27 mouse cellular contexts compared by ENCODE assay signal in the genomic region with DNA sequence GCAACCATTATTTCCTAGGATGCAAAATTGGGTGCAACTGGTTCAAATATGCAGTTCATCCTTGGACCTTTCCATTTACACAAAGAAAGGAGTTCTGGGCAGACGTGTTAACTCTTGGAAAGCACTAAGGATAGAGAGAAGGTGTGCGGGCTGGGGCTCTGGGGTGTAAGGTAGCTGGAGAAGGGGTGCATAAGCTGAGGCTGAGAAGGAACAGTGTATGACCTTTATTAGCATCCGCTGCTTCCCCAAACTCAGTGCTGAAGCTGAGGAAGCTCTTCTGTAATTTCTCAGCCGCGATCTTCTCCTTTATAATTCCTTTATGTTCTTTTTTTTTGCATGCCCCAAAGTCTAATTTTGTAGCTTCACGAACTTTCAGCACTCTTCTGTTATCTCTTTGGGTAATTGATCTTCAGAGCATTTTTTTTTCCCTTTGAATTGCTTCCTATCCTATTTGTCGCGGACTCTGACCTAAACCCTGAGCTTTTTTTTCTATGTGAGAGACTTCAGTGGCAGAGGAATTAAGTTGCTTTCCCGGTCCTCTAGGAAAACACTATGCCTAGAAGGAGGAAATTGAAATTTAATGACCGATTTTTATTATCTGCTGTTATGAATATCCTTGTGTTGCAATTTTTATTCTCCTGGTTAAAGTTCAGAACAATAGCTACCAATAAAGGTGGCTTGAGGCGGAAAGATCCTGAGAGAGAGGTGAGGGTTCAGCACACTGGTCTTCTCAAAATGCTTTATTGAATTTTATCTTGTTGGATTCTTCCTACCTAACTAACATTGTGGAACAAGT.
"Had no signal": no experiment of that assay in that cellular context is flagged by ENCODE, and none has a peak within 500 bp of the region (broad histone marks: within the 10 kb centered on the region; RNA-seq: fewer than 3 reads in every experiment).

No protein-coding gene starts in this region.

- H3K4me2 ChIP-seq: embryonic facial prominence, embryonic 12.5 days; embryonic facial prominence, embryonic 13.5 days; embryonic facial prominence, embryonic 15.5 days; forebrain, embryonic 12.5 days; forebrain, embryonic 13.5 days; forebrain, embryonic 15.5 days had no signal

- DNase-seq: cerebellum, adult 18-20 months; cerebellum, adult 2 months; cerebellum, adult 8-10 months; cerebellum, adult 9-10 months; cerebellum, adult 9-11 months; cerebellum, postnatal 10 days; cerebellum, postnatal 25 days; cerebellum, postnatal 36 days; embryo, embryonic 11 days; forebrain, postnatal 0 days; gastrocnemius, adult 2 months; gastrocnemius, postnatal 10 days; gastrocnemius, postnatal 14 days; gastrocnemius, postnatal 25 days; gastrocnemius, postnatal 36 days; heart, adult 18-20 months; heart, adult 2 months had no signal

- H3K4me3 ChIP-seq: embryonic facial prominence, embryonic 10.5 days; embryonic facial prominence, embryonic 12.5 days; embryonic facial prominence, embryonic 13.5 days; embryonic facial prominence, embryonic 15.5 days; erythroblast, embryonic 14.5 days; forebrain, embryonic 12.5 days; forebrain, embryonic 13.5 days; forebrain, embryonic 15.5 days; gastrocnemius, adult 2 months; heart, adult 2 months had no signal

- H3K36me3 ChIP-seq: embryonic facial prominence, embryonic 10.5 days; embryonic facial prominence, embryonic 12.5 days; embryonic facial prominence, embryonic 13.5 days; embryonic facial prominence, embryonic 15.5 days; forebrain, embryonic 12.5 days; forebrain, embryonic 15.5 days had no signal

- ATAC-seq: forebrain, embryonic 13.5 days; forebrain, embryonic 14.5 days; forebrain, embryonic 15.5 days; forebrain, embryonic 16.5 days; forebrain, postnatal 0 days had no signal

- H3K9me3 ChIP-seq: embryonic facial prominence, embryonic 12.5 days; embryonic facial prominence, embryonic 15.5 days; forebrain, embryonic 12.5 days; forebrain, embryonic 13.5 days; forebrain, embryonic 15.5 days had no signal

- H3K27me3 ChIP-seq: embryonic facial prominence, embryonic 12.5 days; embryonic facial prominence, embryonic 13.5 days; embryonic facial prominence, embryonic 15.5 days; forebrain, embryonic 12.5 days; forebrain, embryonic 13.5 days; forebrain, embryonic 15.5 days had no signal

- H3K4me1 ChIP-seq: embryonic facial prominence, embryonic 12.5 days; embryonic facial prominence, embryonic 13.5 days; embryonic facial prominence, embryonic 15.5 days had no signal

- H3K9ac ChIP-seq: embryonic facial prominence, embryonic 12.5 days; embryonic facial prominence, embryonic 13.5 days; embryonic facial prominence, embryonic 15.5 days; forebrain, embryonic 12.5 days; forebrain, embryonic 13.5 days; forebrain, embryonic 15.5 days; forebrain, postnatal 0 days had no signal

- H3K27ac ChIP-seq: embryonic facial prominence, embryonic 10.5 days; embryonic facial prominence, embryonic 12.5 days; embryonic facial prominence, embryonic 13.5 days; embryonic facial prominence, embryonic 15.5 days; forebrain, embryonic 12.5 days; forebrain, embryonic 13.5 days; forebrain, embryonic 15.5 days; gastrocnemius, adult 2 months; heart, adult 2 months had no signal
